In the genomic region with DNA sequence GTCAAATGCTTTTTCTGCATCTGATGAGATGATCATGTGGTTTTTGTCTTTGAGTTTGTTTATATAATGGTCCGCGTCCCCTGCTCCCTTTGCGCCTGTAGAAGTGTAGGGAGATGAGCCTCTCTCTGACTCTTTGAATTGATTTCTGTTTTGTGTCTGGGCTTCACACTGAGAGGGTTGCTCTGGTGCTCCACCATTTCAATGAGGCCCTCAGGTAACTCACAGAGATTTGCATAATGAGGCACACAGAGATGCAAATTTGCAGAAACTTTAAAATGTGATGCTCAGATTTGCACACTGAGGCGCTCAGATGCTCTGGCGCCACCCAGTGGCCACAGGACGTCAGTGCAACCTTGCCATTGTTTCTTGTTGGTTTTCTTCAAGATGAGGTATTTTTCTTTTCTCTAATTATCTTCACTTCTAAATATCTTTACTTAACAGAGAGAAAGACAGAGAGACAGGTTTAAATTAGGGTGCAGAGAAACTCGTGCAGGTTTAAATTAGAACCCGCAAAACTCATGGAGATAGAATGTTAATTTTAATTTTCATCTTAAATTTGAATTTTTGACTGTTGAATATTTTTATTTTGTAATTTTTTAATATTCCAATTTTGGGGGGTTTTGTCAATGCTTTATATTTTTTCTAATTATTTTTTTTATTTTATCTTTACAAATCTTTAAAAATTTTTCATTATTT, we compare ENCODE assay signal across 8 mouse cellular contexts. TPM values are rescaled to one million over a fixed set of nuclear protein-coding genes. Genes with fewer than 3 reads are reported as not detected.
DNase-seq lines count a peak whose midpoint lies in the region; ATAC-seq lines count a peak whose summit lies in the region.
"Not testable (repeated sequence)": the region's sequence is repeated elsewhere in the genome, so short reads cannot be mapped to it uniquely, and the experiment has no call there.

No protein-coding gene starts in this region.

- H3K27me3 ChIP-seq in forebrain, embryonic 13.5 days; hindbrain, embryonic 10.5 days (ENCODE audit: insufficient read depth, poor library complexity, severe bottlenecking); kidney, embryonic 15.5 days; lung, embryonic 15.5 days; neural tube, embryonic 12.5 days (replicated peaks): not testable (repeated sequence)

- not testable (repeated sequence) for H3K9me3 ChIP-seq in forebrain, embryonic 13.5 days (replicated peaks); hindbrain, embryonic 10.5 days; kidney, embryonic 15.5 days (replicated peaks); lung, embryonic 15.5 days; neural tube, embryonic 12.5 days

- not testable (repeated sequence) for H3K4me1 ChIP-seq in forebrain, embryonic 13.5 days; hindbrain, embryonic 10.5 days (replicated peaks); kidney, embryonic 15.5 days; lung, embryonic 15.5 days; neural tube, embryonic 12.5 days

- not testable (repeated sequence) for H3K4me3 ChIP-seq in forebrain, embryonic 13.5 days; hindbrain, embryonic 10.5 days; kidney, embryonic 15.5 days (replicated peaks); lung, embryonic 15.5 days; neural tube, embryonic 12.5 days

- ATAC-seq in forebrain, embryonic 13.5 days, result peak; percentile 88
- ATAC-seq in kidney, embryonic 15.5 days (replicated peaks; ENCODE audit: low FRiP score), result peak; percentile 88
- peak; percentile 67 for ATAC-seq in lung, embryonic 15.5 days (ENCODE audit: borderline replicate concordance, extremely low read depth, low FRiP score, low TSS enrichment)
- peak; percentile 82 for ATAC-seq in neural tube, embryonic 12.5 days (ENCODE audit: low FRiP score, low read depth)

- not testable (repeated sequence) for H3K4me2 ChIP-seq in forebrain, embryonic 13.5 days; kidney, embryonic 15.5 days; lung, embryonic 15.5 days; neural tube, embryonic 12.5 days (replicated peaks)

- 58% methylated on average over 8 of the region's 8 CpGs for WGBS in forebrain, embryonic 13.5 days
- 63% methylated on average over 8 of the region's 8 CpGs for WGBS in hindbrain, embryonic 10.5 days
- 60% methylated on average over 8 of the region's 8 CpGs for WGBS in kidney, embryonic 15.5 days
- 59% methylated on average over 8 of the region's 8 CpGs for WGBS in lung, embryonic 15.5 days
- 63% methylated on average over 8 of the region's 8 CpGs for WGBS in neural tube, embryonic 12.5 days

- not testable (repeated sequence) for H3K9ac ChIP-seq in forebrain, embryonic 13.5 days; kidney, embryonic 15.5 days; lung, embryonic 15.5 days; neural tube, embryonic 12.5 days

- DNase-seq in CD8-positive naive resting alpha-beta T cell, adult 2 months (ENCODE audit: low read depth in 2 of 2, low spot score in 2 of 2), result peak; percentile 37 to 54
- peak; percentile 29 for DNase-seq in cerebellum, adult 9-11 months
- peak; percentile 3 for DNase-seq in hindbrain, embryonic 10.5 days (ENCODE audit: low spot score)
- peak; percentile 27 for DNase-seq in thymus, postnatal 14 days

- not testable (repeated sequence) for H3K27ac ChIP-seq in forebrain, embryonic 13.5 days; hindbrain, embryonic 10.5 days; kidney, embryonic 15.5 days; lung, embryonic 15.5 days; neural tube, embryonic 12.5 days

- H3K36me3 ChIP-seq in forebrain, embryonic 13.5 days (ENCODE audit: poor library complexity, severe bottlenecking); hindbrain, embryonic 10.5 days; kidney, embryonic 15.5 days; lung, embryonic 15.5 days; neural tube, embryonic 12.5 days: not testable (repeated sequence)

RNA-seq across cellular contexts. Expression of gene Gm21860, which starts 30.5 kb away (rescaled TPM):
- not detected in 2 replicates for polyA plus RNA-seq in forebrain, embryonic 13.5 days (2015; fragmentation: Nextera tagmentation; extraction: Ambion mirVana)
- not detected in 2 replicates for polyA plus RNA-seq in hindbrain, embryonic 10.5 days (2016; fragmentation: Nextera tagmentation; extraction: Ambion mirVana)
- not detected in 2 replicates for polyA plus RNA-seq in kidney, embryonic 15.5 days (2015; fragmentation: Nextera tagmentation; extraction: Ambion mirVana)
- polyA plus RNA-seq in lung, embryonic 15.5 days (2015; fragmentation: Nextera tagmentation; extraction: Ambion mirVana), result not detected in 2 replicates
- polyA plus RNA-seq in neural tube, embryonic 12.5 days (2016; fragmentation: Nextera tagmentation; extraction: Ambion mirVana), result not detected in 2 replicates
